ENCODE assay signal across 23 mouse cellular contexts in the genomic region with DNA sequence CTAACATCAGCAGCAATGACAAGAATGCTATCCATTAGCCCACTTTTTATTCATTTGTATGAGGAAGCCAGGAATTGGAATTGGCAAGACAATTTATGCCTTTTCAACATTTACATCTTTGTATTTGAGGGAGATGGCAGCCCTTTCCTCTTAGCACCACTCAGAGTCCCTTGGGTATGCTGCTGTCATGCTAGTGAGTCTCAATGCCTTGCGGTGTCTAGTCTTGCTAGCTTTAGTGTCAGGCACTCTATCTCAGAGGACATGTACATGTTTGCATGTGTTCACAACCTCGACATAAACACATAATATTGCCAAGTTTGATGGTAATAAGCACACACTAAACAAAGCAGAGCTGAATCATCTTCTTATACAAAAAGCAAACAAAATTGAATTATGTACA.
DNase-seq lines count a peak whose midpoint lies in the region; ATAC-seq and TF ChIP-seq lines count a peak whose summit lies in the region.
"Had no signal": no experiment of that assay in that cellular context is flagged by ENCODE, and none has a peak within 500 bp of the region (broad histone marks: within the 10 kb centered on the region; RNA-seq: fewer than 3 reads in every experiment).

No protein-coding gene starts in this region.

- no peaks in the 10 kb centered on the region for H3K36me3 ChIP-seq in midbrain, embryonic 12.5 days
- no peaks in the 10 kb centered on the region for H3K36me3 ChIP-seq in midbrain, embryonic 11.5 days (ENCODE audit: control insufficient read depth, insufficient read depth, low read length)
- no peaks in the 10 kb centered on the region for H3K36me3 ChIP-seq in hindbrain, embryonic 15.5 days
- H3K36me3 ChIP-seq in midbrain, postnatal 0 days (ENCODE audit: insufficient read depth, low read length): no peaks in the 10 kb centered on the region
- H3K36me3 ChIP-seq: embryonic facial prominence, embryonic 15.5 days; kidney, embryonic 15.5 days; liver, embryonic 13.5 days had no signal

- no peak overlapping the region for H3K4me3 ChIP-seq in midbrain, embryonic 12.5 days
- no peak overlapping the region for H3K4me3 ChIP-seq in midbrain, embryonic 11.5 days (ENCODE audit: low read depth, low read length)
- H3K4me3 ChIP-seq in hindbrain, embryonic 15.5 days: no peak overlapping the region
- no peak overlapping the region for H3K4me3 ChIP-seq in midbrain, postnatal 0 days (ENCODE audit: low read depth, low read length)
- H3K4me3 ChIP-seq: embryonic facial prominence, embryonic 15.5 days; kidney, embryonic 15.5 days; left cerebral cortex, adult 2 months; liver, embryonic 13.5 days had no signal

- WGBS in midbrain, embryonic 12.5 days: 57% methylated on average over 2 of the region's 2 CpGs
- 60% methylated on average over 2 of the region's 2 CpGs for WGBS in midbrain, embryonic 11.5 days
- WGBS in hindbrain, embryonic 15.5 days: 27% methylated on average over 2 of the region's 2 CpGs
- 27% methylated on average over 2 of the region's 2 CpGs for WGBS in midbrain, postnatal 0 days

- H3K27ac ChIP-seq in midbrain, embryonic 12.5 days (replicated peaks): no peak overlapping the region
- H3K27ac ChIP-seq in midbrain, embryonic 11.5 days (ENCODE audit: low read depth, low read length): no peak overlapping the region
- H3K27ac ChIP-seq in hindbrain, embryonic 15.5 days (replicated peaks): peak overlapping the region; percentile 57; the same call in 1 of the 2 replicates
- H3K27ac ChIP-seq in midbrain, postnatal 0 days (ENCODE audit: low read depth, low read length): no peak overlapping the region
- H3K27ac ChIP-seq: embryonic facial prominence, embryonic 15.5 days; kidney, embryonic 15.5 days; left cerebral cortex, adult 2 months; liver, embryonic 13.5 days had no signal

- no peak overlapping the region for H3K9ac ChIP-seq in midbrain, embryonic 12.5 days (replicated peaks)
- no peak overlapping the region for H3K9ac ChIP-seq in midbrain, embryonic 11.5 days (ENCODE audit: low read length)
- H3K9ac ChIP-seq in hindbrain, embryonic 15.5 days: no peak overlapping the region
- H3K9ac ChIP-seq in midbrain, postnatal 0 days (replicated peaks; ENCODE audit: low read length, poor library complexity, severe bottlenecking): no peak overlapping the region
- H3K9ac ChIP-seq: embryonic facial prominence, embryonic 15.5 days; kidney, embryonic 15.5 days; liver, embryonic 13.5 days had no signal

- no peaks in the 10 kb centered on the region for H3K27me3 ChIP-seq in midbrain, embryonic 12.5 days
- no peaks in the 10 kb centered on the region for H3K27me3 ChIP-seq in midbrain, embryonic 11.5 days (ENCODE audit: control insufficient read depth, insufficient read depth, low read length)
- no peaks in the 10 kb centered on the region for H3K27me3 ChIP-seq in hindbrain, embryonic 15.5 days
- H3K27me3 ChIP-seq in midbrain, postnatal 0 days (ENCODE audit: insufficient read depth, low read length): no peaks in the 10 kb centered on the region
- H3K27me3 ChIP-seq: embryonic facial prominence, embryonic 15.5 days; kidney, embryonic 15.5 days; liver, embryonic 13.5 days had no signal

- no peak overlapping the region for H3K4me2 ChIP-seq in midbrain, embryonic 12.5 days (replicated peaks)
- no peak overlapping the region for H3K4me2 ChIP-seq in midbrain, embryonic 11.5 days
- H3K4me2 ChIP-seq in hindbrain, embryonic 15.5 days: no peak overlapping the region
- no peak overlapping the region for H3K4me2 ChIP-seq in midbrain, postnatal 0 days (ENCODE audit: low read depth, low read length, poor library complexity, severe bottlenecking)
- H3K4me2 ChIP-seq: embryonic facial prominence, embryonic 15.5 days; heart, embryonic 11.5 days; kidney, embryonic 15.5 days; liver, embryonic 13.5 days had no signal

- no peak for TF ChIP-seq CTCF in midbrain, postnatal 0 days (IDR thresholded peaks at IDR 0.05)

- ATAC-seq in midbrain, embryonic 12.5 days (ENCODE audit: low FRiP score, low read depth): 0 out of 2 replicates have a peak, but pooled peaks have one; percentile 52
- no peak for ATAC-seq in midbrain, embryonic 11.5 days (ENCODE audit: low FRiP score)
- no peak for ATAC-seq in hindbrain, embryonic 15.5 days (ENCODE audit: low FRiP score, low read depth)
- no peak for ATAC-seq in midbrain, postnatal 0 days (ENCODE audit: low FRiP score)
- ATAC-seq: activated CD4-positive, CD25-positive, alpha-beta regulatory T cell, adult 4 months; intestine, postnatal 0 days had no signal

- no peaks in the 10 kb centered on the region for H3K4me1 ChIP-seq in midbrain, embryonic 12.5 days
- no peaks in the 10 kb centered on the region for H3K4me1 ChIP-seq in midbrain, embryonic 11.5 days (ENCODE audit: control insufficient read depth, insufficient read depth, low read length)
- 0 out of 2 replicates have a peak, but pooled peaks cover 3% of the 10 kb centered on the region for H3K4me1 ChIP-seq in hindbrain, embryonic 15.5 days (replicated peaks)
- no peaks in the 10 kb centered on the region for H3K4me1 ChIP-seq in midbrain, postnatal 0 days (ENCODE audit: insufficient read depth, low read length)
- H3K4me1 ChIP-seq: embryonic facial prominence, embryonic 15.5 days; kidney, embryonic 15.5 days; liver, embryonic 13.5 days had no signal

- H3K9me3 ChIP-seq in midbrain, embryonic 12.5 days: no peaks in the 10 kb centered on the region
- H3K9me3 ChIP-seq in midbrain, embryonic 11.5 days (ENCODE audit: control insufficient read depth, low read length): no peaks in the 10 kb centered on the region
- H3K9me3 ChIP-seq in hindbrain, embryonic 15.5 days: no peaks in the 10 kb centered on the region
- no peaks in the 10 kb centered on the region for H3K9me3 ChIP-seq in midbrain, postnatal 0 days (ENCODE audit: low read length)
- H3K9me3 ChIP-seq: embryonic facial prominence, embryonic 15.5 days; kidney, embryonic 15.5 days; liver, embryonic 13.5 days had no signal

- DNase-seq in embryo, embryonic 11 days: peak; percentile 9
- DNase-seq in embryo, embryonic 9.5 days (ENCODE audit: extremely low spot score): no peak
- no peak for DNase-seq in midbrain, embryonic 11.5 days (ENCODE audit: low spot score, missing footprints)
- peak; percentile 14 for DNase-seq in midbrain, postnatal 0 days (ENCODE audit: low spot score)
- DNase-seq in urinary bladder, postnatal 14 days (ENCODE audit: low spot score): no peak
- no peak for DNase-seq in kidney, postnatal 4 days
- DNase-seq: adrenal gland, adult 8-10 months; cerebellum, adult 8-10 months; cerebellum, postnatal 36 days; gastrocnemius, postnatal 14 days; heart, adult 11 months; layer of hippocampus, adult 9-11 months; liver, embryonic 13.5 days; lung, adult 2 months; lung, postnatal 14 days had no signal

Comparison
In these comparisons a context has a peak if more than half of its experiments do, and no peak if none do; other contexts are left out.
1. DNase-seq: peak in embryo, embryonic 11 days (single experiment) and midbrain, postnatal 0 days (single experiment); none in embryo, embryonic 9.5 days (single experiment), midbrain, embryonic 11.5 days (single experiment), urinary bladder, postnatal 14 days (single experiment) and kidney, postnatal 4 days (0 of 2).